Mouse (Mus musculus) small intestine, adult 2 months (tissue): ENCODE results near the gene Gramd1b.

ENCODE experiments used
- CTCF ChIP-seq: fragments of 200-500 bp; IDR thresholded peaks from 2 replicates; pipeline ENCODE4 v1.5.1; 2012; ENCODE audit warnings: low read depth, mild to moderate bottlenecking, control low read depth, inconsistent platforms, low read length, moderate library complexity, mixed read lengths; ENCODE audit not compliant: insufficient replicate concordance, insufficient read length; ENCODE audit errors: extremely low read depth
- POLR2A ChIP-seq: fragments of 200-500 bp; IDR thresholded peaks from 2 replicates; pipeline ENCODE4 v1.6.1; 2012; ENCODE audit warnings: low read depth, mild to moderate bottlenecking, control low read depth, inconsistent platforms, low read length, moderate library complexity

DNA sequence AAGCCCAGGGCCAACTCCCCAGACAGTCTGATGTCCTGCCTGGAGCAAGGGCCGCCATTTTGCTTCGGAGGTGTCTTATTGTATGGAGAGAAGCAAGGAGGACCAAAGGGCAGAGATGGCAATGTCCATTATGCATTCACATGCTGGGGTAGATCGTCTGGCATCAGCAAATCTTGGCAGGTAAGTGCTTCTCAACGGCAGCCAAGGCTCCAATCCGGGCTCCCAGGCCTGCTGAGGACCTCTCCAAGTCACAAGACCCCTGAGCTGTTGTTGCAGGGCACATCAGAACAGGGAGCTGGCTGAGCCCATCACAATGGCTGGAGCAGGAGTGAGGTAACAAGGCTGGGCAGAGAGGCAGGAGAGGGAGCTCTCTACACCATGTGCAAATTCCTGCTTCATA, 237.4 kb downstream of the Gramd1b start:
- TF ChIP-seq POLR2A (no peak), CTCF (no peak)
